Mouse (Mus musculus): ENCODE measurements at regions not wholly inside any gene's neighbourhood (a gene's known extent, or its start where the extent isn't known, plus 50 kb on each side); places are given as distances from the start of the nearest gene placed in this dataset.

DNA sequence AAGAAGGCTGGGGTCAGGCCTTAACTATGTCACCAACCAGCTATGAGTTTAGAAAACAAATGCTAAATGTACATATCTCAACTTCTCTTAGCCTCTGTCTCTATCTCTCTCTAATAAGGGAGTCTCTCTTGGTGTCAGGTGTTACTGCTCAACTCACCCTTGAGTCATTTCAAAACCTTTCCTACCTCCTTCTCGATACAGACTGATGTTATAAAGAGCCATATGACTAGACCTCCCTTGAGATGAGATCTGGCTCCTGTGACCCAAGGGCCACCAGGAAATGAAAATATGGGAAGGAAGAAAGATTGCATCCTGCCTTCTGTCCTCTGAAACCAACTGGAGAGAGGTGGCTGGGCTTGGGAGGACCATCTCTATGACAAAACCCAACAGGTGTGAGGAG lies 74.7 kb downstream of the Cxcr4 start:
- no peak for TF ChIP-seq POLR2A (IDR thresholded peaks at IDR 0.05; ENCODE audit: control insufficient read depth, low read depth, low read length)
- TF ChIP-seq CTCF (IDR thresholded peaks at IDR 0.05; ENCODE audit: control insufficient read depth, insufficient read depth, insufficient replicate concordance, low read depth, low read length) = no peak

Measured in testis, adult 2 months (tissue).